Mouse (Mus musculus) forebrain, embryonic 15.5 days (tissue): Measurements from ENCODE around the gene Gm14391. TPM values are rescaled to one million over a fixed set of nuclear protein-coding genes. Genes with fewer than 3 reads are reported as not detected.
"Not testable (repeated sequence)": the region's sequence is repeated elsewhere in the genome, so short reads cannot be mapped to it uniquely, and the experiment has no call there.

Experiments
- ATAC-seq: fragments of 200-750 bp; cut with Nextera tagmentation; replicated peaks from 2 replicates; pipeline ENCODE4 v1.8.0; 2017; ENCODE audit warnings: mild to moderate bottlenecking, moderate TSS enrichment, moderate library complexity
- H3K27ac ChIP-seq: fragments of 300-500 bp; sonication (generic); replicated peaks from 2 replicates; pipeline ENCODE4 v1.5.1; 2015; ENCODE audit warnings: mild to moderate bottlenecking, inconsistent platforms
- H3K27me3 ChIP-seq: fragments of 300-500 bp; sonication (generic); 2 replicates; pipeline ENCODE4 v1.6.1; 2015; ENCODE audit warnings: inconsistent platforms
- H3K36me3 ChIP-seq: fragments of 300-500 bp; sonication (generic); 2 replicates; pipeline ENCODE4 v1.6.1; 2015; ENCODE audit warnings: mild to moderate bottlenecking, inconsistent platforms
- H3K4me1 ChIP-seq: fragments of 300-500 bp; sonication (generic); 2 replicates; pipeline ENCODE4 v1.6.1; 2015; ENCODE audit warnings: inconsistent platforms
- H3K4me2 ChIP-seq: fragments of 300-500 bp; sonication (generic); replicated peaks from 2 replicates; pipeline ENCODE4 v1.6.1; 2015; ENCODE audit warnings: mild to moderate bottlenecking, inconsistent platforms
- H3K4me3 ChIP-seq: fragments of 300-500 bp; sonication (generic); 2 replicates; pipeline ENCODE4 v1.5.1; 2015; ENCODE audit warnings: mild to moderate bottlenecking, inconsistent platforms
- H3K9ac ChIP-seq: fragments of 300-500 bp; sonication (generic); replicated peaks from 2 replicates; pipeline ENCODE4 v1.6.1; 2015; ENCODE audit warnings: mild to moderate bottlenecking, inconsistent platforms
- H3K9me3 ChIP-seq: fragments of 300-500 bp; sonication (generic); 2 replicates; pipeline ENCODE4 v1.6.1; 2016; ENCODE audit warnings: inconsistent platforms
- WGBS: fragments of 180-500 bp; shearing (Covaris S2); methylation state at CpG from one replicate; pipeline ENCODE4 v1.1.7; 2015; ENCODE audit warnings: mixed read lengths; 5-methylcytosine and 5-hydroxymethylcytosine counted together
- polyA plus RNA-seq: library from polyadenylated mRNA; unstranded; fragments of >200 nt; fragmentation: Nextera tagmentation; extraction: Ambion mirVana; gene quantifications from 2 replicates; pipeline ENCODE4 v1.2.1, GENCODE M21; 2015

Gm14391 gene
- polyA plus RNA-seq, 1 experiment from 2014 or later: 4.5 TPM

DNA sequence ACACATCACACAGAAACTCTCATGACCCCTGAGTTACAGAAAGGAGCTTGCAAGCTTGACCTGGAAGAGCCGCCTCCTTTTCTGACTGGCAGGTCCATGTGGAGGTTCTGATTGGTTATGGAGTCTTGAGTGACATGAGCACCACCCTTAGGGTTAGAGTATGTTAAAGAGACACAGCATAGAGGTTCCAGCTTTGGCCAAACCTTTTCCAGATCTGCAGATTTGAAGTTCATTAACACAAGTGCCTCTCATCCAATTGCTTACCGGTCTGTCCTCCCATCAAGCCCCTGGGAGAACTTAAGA is 64.8 kb downstream of the Gm14391 start, which contains the start of gene Gm14399:
Gm14399 (minus strand) TSS at position 20 of the 303 bp plus-strand sequence.
- Histone ChIP-seq H3K4me3 (peak within 1 kb of the TSS; percentile 49), H3K4me2 (peak within 1 kb of the TSS; percentile 43), H3K9ac (peak within 1 kb of the TSS; percentile 41; the same call in 1 of the 2 replicates)
- not testable (repeated sequence) for ATAC-seq, H3K9me3 ChIP-seq, H3K4me1 ChIP-seq, H3K27ac ChIP-seq, H3K36me3 ChIP-seq, H3K27me3 ChIP-seq
- 11% methylated on average over 1 of the region's 2 CpGs for WGBS

DNA sequence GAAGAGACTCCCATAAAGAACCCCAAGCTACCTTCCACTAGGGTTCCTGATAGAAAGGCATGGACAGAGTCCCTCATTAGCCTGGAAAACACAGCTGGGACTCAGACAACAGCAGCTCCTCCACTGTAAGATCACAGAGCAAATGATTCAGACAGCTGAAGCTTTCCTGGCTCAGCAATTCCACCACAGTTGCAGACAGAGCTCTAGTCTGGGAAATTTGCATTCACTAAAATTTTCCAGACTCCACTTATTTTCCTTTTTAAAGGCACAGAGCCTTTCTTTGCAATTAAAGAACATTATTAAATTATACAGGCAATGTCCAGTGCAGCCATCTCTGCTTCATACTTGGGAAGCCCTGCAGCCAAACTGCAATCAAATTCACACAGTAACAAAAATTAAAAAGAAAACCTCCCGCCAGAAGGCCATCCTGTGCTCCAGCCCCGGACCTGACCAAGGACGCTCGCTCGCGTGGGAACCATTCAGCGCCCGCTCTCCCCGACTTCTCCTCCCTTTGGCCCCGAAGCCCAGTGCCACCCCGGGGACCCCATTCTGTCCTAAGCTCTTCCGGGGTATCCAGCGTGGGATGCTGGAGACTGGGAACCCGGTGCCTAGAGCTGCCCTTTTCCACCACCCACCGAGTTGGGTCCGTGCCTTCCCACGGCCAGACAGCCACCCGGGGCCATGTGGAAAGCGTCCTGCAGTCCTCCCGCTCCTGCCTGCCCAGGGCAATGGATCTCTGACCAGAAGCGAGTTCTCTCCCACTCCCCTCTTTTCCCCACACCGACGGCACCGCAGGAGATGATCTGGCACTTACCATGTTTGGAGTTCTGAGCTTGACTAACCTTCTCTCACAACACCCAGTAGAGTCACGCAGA is 65.4 kb downstream of the Gm14391 start:
- H3K4me3 ChIP-seq: peak overlapping the region; percentile 49
- H3K9ac ChIP-seq: peak overlapping the region; percentile 41; the same call in 1 of the 2 replicates
- not testable (repeated sequence) for H3K9me3 ChIP-seq, H3K36me3 ChIP-seq, ATAC-seq, H3K4me1 ChIP-seq, H3K27me3 ChIP-seq, H3K27ac ChIP-seq
- H3K4me2 ChIP-seq: peak overlapping the region; percentile 43
- 2% methylated on average over 25 of the region's 25 CpGs for WGBS

Other genes starting within 250 kb of the Gm14391 start
- not detected in 2 replicates for gene Gm14444, start 196.7 kb downstream of the Gm14391 start, polyA plus RNA-seq
- gene Gm14393, start 139.1 kb downstream of the Gm14391 start, polyA plus RNA-seq: 0.75 and 1.3 TPM in 2 replicates
- 3.2 and 5.2 TPM in 2 replicates for gene Gm14399, start 64.9 kb downstream of the Gm14391 start, polyA plus RNA-seq
- gene Gm14443, start 31.0 kb downstream of the Gm14391 start, polyA plus RNA-seq: 1.3 and 1.5 TPM in 2 replicates
- 0.09 TPM in 1 of 2 replicates, not detected in the other for gene Gm14440, start 68.2 kb upstream of the Gm14391 start, polyA plus RNA-seq
- 18.1 and 18.2 TPM in 2 replicates for gene Gm4631, start 131.3 kb upstream of the Gm14391 start, polyA plus RNA-seq
- 3.8 and 4.9 TPM in 2 replicates for gene Zfp968, start 165.5 kb upstream of the Gm14391 start, polyA plus RNA-seq
- 10.3 and 13.4 TPM in 2 replicates for gene Gm4724, start 228.9 kb upstream of the Gm14391 start, polyA plus RNA-seq